Mouse (Mus musculus) right cerebral cortex, postnatal 14 days (tissue): Measurements from ENCODE around the gene Mgat4d.
"Not testable (repeated sequence)": the region's sequence is repeated elsewhere in the genome, so short reads cannot be mapped to it uniquely, and the experiment has no call there.

Experiments
- DNase-seq: peaks from one replicate; pipeline ENCODE4 v3.0.0; 2022

Gene Mgat4d

GRCm38 (mm10) chr8:83392521-83392920, 44.2 kb downstream of the Mgat4d start:
- DNase-seq = no peak

GRCm38 (mm10) chr8:83394325-83394724, 46.1 kb downstream of the Mgat4d start:
- DNase-seq = no peak

GRCm38 (mm10) chr8:83396680-83397079, 48.4 kb downstream of the Mgat4d start:
- no peak for DNase-seq

DNA sequence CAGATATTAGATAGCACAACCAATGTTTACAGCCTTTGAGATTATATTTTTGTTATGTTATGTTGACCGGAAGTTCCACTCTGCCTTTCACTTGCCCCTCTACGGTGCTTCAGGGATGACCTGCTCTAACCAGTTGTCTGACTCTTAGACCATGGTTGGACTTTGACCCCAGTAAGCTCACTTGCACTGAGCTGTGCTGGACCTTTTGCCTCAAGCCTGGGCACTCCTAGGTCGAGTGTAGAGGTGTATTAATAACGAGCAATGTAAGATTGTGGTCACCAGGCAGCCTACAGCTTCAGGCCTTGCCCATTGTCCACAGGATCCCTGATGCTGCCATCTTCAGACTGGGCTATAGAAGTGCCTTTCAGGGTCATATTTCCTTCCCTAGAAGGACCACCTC, 49.5 kb downstream of the Mgat4d start:
- DNase-seq = no peak

DNA sequence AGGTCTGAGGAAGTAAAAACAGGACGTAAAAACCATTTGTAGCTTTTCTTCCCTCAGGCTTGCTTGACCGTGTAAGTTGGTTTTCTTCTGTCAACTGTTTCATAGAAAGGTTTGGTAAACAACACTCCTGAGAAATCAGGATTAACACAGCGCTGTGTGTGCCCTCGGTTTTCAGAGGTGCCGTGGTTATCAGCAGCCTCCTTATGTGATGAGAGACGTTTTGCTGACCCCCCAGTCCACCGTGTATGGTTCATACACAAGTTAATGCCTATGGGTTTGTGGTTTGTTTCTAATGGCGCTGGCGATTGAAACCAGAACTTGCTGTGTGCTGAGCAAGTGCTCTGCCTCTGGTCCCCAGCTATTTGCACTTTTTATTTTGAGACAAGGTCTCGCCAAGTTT, 57.3 kb downstream of the Mgat4d start:
- DNase-seq = no peak

DNA sequence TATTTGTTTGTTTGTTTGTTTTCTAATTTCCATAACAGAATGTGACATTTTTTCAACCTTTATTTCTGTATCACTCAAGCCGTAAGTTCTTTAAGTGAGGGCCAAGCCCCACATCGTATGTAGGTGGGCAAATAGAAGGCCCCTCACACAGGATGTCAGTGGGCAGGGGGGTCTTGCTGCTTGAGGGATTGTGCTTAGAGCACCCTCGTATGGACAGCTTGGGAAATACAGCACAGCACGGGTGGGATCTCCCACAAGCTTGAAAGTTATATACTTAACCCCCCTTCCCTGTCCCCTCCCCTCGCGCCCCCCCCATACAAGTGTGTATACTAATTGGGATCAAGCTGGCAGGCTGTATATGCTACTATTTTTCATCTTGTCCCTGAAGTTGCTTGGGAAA, 58.6 kb downstream of the Mgat4d start:
- DNase-seq = no peak

DNA sequence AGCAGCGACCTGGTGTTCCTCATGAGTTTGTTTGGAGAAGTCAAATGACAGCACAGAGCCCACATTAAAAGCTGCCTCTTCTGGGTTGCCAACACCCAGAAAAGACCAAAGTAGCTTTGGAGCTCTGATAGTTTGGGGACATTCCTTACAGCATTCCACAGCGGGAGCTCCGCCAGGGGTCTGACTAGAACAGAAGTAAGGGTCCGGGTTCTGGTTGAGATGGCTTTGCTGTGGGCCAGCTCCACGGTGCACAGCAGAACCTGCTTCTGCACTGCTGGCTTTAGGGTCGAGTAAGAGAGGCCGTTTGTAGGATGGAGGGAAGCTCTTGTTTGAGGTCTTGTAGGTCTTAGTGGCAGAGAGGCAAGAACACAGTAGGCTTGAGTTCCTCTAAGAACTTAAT, 60.2 kb downstream of the Mgat4d start:
- no peak for DNase-seq

- no peak for DNase-seq
These were observed 68.6 kb downstream of the Mgat4d start for GRCm38 (mm10) chr8:83416878-83417277.

DNA sequence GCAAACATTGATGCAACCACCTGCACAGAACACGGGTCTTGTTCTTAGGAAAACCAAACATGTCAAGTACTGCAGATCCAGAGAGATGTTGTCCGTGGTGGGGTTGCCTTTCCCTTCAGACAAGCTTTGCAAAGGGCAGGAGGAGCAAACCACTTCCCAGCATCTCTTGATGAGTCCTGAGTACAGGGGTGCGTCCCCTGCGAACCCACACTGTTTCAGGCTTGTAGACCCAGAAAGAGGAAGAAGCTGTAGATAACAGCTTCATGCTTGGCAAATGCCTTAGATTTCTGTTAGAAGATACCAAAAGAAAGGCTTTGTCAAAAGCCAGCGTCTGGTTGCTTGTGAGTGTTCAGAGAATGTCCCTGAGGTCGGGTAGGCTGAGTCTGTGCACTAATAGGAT, 69.7 kb downstream of the Mgat4d start:
- no peak for DNase-seq

DNA sequence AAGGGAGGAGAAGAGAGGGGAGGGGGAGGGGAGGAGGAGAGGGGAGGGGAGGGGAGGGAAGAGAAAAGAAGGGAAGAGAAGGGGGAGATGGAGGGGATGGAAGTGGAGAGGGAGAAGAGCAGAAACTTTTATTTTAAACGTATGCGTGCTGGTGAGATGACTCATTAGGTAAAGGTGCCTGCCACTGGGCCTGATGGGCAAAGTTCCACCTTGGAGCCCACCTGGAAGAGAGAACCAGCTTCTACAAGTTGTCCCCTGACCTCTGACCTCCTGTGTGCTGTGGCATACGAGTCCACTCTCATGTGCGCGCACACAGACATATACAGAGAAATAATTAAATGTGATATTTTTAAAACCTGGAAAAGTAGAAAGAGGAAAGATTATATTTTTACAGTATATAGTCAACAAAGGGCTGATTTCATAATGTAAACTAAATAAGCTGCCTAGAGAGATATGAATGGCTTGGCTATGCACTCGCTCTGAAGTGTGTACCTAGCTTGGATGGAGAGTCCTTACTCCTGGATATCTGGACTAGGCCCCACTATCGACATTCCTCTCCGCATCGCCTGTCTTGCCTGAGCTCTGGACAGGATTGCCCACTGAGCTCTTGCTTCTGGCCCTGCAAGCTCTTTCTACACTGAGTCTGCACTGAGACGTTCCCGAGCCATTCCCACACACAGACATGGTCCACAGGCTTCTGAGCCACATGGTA, 70.7 kb downstream of the Mgat4d start:
- no peak for DNase-seq

DNA sequence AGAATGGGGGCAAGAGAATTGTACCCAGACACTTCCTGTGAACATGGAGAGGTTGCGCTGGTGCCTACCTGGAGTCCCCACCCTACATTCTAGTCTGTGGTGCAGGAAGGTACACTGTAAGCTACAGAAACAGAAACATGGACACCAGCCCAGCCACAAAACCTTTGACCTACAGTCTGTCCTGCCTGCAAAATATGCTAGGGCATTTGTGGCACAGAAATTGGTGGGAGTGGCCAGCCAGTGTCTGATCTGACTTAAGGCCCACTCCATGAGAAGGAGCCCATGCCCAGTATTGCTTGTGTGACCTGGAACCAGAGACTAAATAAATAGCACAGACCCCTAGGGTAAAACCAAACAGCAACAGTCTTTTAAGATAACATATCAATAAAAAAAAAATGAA, 73.1 kb downstream of the Mgat4d start:
- no peak for DNase-seq

- no peak for DNase-seq
These were observed 75.0 kb downstream of the Mgat4d start for GRCm38 (mm10) chr8:83423032-83423825.

DNA sequence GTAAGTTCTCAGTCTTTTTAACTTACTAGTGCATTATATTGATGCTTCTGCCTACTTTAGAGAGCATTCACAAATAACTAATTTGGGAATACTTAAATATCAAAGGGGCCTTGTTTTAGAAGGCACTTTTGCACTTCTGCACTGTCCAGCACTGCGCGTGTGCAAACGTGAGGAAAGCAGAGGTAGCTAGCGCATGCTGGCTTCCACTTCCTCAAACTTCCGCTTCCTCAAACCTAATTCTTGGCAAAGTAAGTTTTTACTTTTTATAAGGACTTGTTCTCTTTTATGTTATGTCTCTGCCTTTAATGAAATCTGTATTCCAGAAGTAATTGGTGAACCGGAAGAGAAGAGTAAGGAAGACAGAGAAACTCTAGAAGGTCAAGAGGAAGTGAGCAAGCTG, 76.9 kb downstream of the Mgat4d start:
- DNase-seq = no peak

DNA sequence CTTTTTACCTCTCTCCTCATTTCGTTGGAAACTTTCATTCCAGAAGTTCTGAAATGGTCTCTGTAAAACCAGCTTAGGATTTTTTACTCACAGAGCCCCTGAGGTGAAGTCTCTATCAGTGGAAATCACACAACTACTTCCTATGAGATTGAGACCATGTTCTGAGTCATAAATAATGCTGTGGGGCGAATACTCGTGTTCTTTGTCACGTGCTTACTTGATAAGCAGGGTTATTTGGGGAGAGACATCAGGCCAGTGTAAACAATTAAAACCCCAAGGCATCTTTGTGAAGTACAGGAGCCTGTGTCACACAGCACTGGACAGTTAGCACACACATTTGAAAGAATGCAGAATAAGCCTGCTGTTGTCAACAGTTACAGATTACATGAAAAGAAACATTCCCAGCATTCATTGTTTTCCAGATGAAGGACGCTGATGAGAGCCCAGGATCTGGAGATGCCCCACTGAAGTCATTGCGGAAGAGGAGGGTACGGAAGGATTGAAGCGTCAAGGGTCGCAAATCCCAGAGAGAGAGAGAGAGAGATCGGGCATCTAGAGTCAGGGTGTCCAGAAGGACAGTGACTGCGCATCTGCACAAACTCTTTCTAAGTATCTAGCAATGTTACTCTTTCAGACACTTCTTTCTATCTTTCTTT, 78.0 kb downstream of the Mgat4d start:
- DNase-seq = no peak

- DNase-seq = no peak
These were observed 78.7 kb downstream of the Mgat4d start for GRCm38 (mm10) chr8:83426949-83427348.

DNA sequence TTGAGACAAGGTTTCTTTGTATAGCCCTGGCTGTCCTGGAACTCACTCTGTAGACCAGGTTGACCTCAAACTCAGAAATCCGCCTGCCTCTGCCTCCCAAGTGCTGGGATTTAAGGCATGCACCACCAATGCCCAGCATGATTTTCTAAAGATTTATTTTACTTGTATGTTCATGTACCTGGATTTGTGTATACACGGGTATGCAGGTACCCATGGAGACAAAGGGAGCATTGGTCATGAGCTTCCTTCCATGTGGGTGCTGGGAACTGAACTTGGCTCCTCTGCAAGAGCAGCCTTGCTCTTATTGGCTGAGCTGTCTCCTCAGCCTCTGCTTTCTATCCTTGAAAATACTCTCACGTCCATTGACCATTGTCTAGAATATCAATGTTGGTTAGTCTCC, 80.3 kb downstream of the Mgat4d start:
- DNase-seq = not testable (repeated sequence)

DNA sequence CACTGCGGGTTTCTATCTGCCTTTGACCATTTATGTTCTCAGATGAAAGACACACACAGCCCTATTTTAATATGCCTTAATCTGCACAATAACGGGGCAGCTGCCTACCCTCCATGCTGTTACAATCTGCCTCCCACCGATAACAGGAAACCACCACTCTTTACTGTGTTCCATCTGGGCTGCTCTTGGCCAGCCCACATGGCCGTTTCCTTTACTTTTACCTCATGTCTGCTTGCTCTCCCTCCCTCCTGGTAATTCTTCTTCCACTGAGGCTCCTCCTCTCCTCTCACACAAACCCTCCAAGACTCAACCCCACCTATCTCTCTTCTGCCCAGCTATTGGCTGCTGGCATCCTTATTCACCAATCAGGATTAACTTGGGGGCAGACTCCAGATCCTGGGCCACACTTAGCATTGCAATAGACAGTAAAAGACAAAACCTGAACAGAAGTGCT, 80.8 kb downstream of the Mgat4d start:
- no peak for DNase-seq
